Mouse (Mus musculus): ENCODE data around the gene Ipo4.

DNA sequence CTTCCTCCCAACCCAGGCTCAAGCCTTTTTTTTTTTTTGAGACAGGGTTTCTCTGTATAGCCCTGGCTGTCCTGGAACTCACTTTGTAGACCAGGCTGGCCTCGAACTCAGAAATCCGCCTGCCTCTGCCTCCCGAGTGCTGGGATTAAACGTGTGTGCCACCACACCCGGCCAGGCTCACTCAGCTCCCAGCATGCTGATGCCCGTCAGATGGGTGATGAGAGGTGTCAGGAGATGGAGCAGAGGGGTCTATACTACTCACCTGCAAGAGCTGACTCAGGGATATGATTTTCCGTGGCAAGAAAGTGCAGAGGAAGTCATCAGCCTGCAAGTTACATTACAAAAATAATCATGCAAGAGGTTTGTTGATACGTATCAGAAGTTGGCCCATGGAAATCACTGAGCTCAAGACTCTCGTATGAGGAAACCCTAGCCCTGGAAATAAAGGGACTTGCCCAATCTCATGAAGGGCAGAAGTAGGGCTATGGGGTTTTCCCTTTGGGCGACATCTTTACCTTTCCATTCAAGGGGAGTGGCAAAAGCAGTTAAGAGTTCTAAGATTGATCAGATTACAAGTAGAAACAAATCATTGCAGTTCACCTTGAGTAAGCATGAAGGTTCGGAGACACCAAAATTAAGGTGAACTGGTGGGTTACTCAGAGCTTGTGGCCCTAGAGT is 45.8 kb downstream of the Ipo4 start:
- no peak for TF ChIP-seq POLR2A (IDR thresholded peaks at IDR 0.05; ENCODE audit: extremely low read depth, insufficient read depth, low read length)
- no peak for TF ChIP-seq CTCF (IDR thresholded peaks at IDR 0.05; ENCODE audit: low read depth, low read length)

Data from liver, adult 2 months (tissue).